Mouse (Mus musculus) ES-CJ7 (cell line): ENCODE results near the gene Armc5.

Experiments
- DNase-seq: peaks from one replicate; pipeline ENCODE4 v3.0.0; 2011; ENCODE audit warnings: low read depth, low spot score

The Armc5 gene

GRCm38 (mm10) chr7:128246496-128247391, 9.6 kb downstream of the Armc5 start, which contains the start of gene Tgfb1i1:
Tgfb1i1 (plus strand) TSS chr7:128246812.
- DNase-seq, result no peak

- DNase-seq, result peak; percentile 84
These were observed 10.3 kb downstream of the Armc5 start for GRCm38 (mm10) chr7:128247443-128247842.

GRCm38 (mm10) chr7:128248081-128249042, 11.2 kb downstream of the Armc5 start:
- DNase-seq, result no peak

- no peak for DNase-seq
These were observed 12.9 kb downstream of the Armc5 start for GRCm38 (mm10) chr7:128249998-128250397.

GRCm38 (mm10) chr7:128251946-128252345, 14.8 kb downstream of the Armc5 start:
- no peak for DNase-seq

- DNase-seq, result peak; percentile 60
These were observed 15.5 kb downstream of the Armc5 start for GRCm38 (mm10) chr7:128252609-128253008.

GRCm38 (mm10) chr7:128254978-128255377, 17.8 kb downstream of the Armc5 start:
- DNase-seq, result no peak

GRCm38 (mm10) chr7:128255757-128256156, 18.6 kb downstream of the Armc5 start:
- DNase-seq, result no peak

GRCm38 (mm10) chr7:128256783-128257334, 19.7 kb downstream of the Armc5 start:
- no peak for DNase-seq

- DNase-seq, result no peak
These were observed 28.3 kb downstream of the Armc5 start, which contains the start of gene Slc5a2 for GRCm38 (mm10) chr7:128265411-128265810. Slc5a2 (plus strand) TSS chr7:128265657.

GRCm38 (mm10) chr7:128266056-128266455, 28.9 kb downstream of the Armc5 start:
- DNase-seq, result no peak

GRCm38 (mm10) chr7:128267391-128267790, 30.2 kb downstream of the Armc5 start:
- DNase-seq, result no peak

- DNase-seq, result no peak
These were observed 30.7 kb downstream of the Armc5 start for GRCm38 (mm10) chr7:128267813-128268212.

GRCm38 (mm10) chr7:128270431-128270850, 33.3 kb downstream of the Armc5 start:
- DNase-seq, result peak; percentile 60

GRCm38 (mm10) chr7:128271496-128271895, 34.4 kb downstream of the Armc5 start:
- no peak for DNase-seq

GRCm38 (mm10) chr7:128276051-128276450, 38.9 kb downstream of the Armc5 start:
- peak; percentile 59 for DNase-seq

GRCm38 (mm10) chr7:128279750-128280149, 42.6 kb downstream of the Armc5 start:
- DNase-seq, result no peak

- no peak for DNase-seq
These were observed 44.6 kb downstream of the Armc5 start for GRCm38 (mm10) chr7:128281765-128282164.

GRCm38 (mm10) chr7:128282532-128283244, 45.5 kb downstream of the Armc5 start:
- DNase-seq, result no peak

GRCm38 (mm10) chr7:128284047-128284446, 46.9 kb downstream of the Armc5 start:
- no peak for DNase-seq

- DNase-seq, result no peak
These were observed 47.9 kb downstream of the Armc5 start for GRCm38 (mm10) chr7:128285060-128285459.
